Mouse (Mus musculus) neutrophil, adult 83 days (primary cell): Measurements from ENCODE around the gene Aph1b. TPM values are rescaled to one million over a fixed set of nuclear protein-coding genes. Genes with fewer than 3 reads are reported as not detected.

Experiments used
- total RNA-seq, 2 experiments: library from RNA; stranded (reverse); gene quantifications; one replicate each; pipeline ENCODE4 v1.2.4; 2023

Gene Aph1b
- total RNA-seq: 10 to 100 TPM; 30.4 to 30.7 TPM

DNA sequence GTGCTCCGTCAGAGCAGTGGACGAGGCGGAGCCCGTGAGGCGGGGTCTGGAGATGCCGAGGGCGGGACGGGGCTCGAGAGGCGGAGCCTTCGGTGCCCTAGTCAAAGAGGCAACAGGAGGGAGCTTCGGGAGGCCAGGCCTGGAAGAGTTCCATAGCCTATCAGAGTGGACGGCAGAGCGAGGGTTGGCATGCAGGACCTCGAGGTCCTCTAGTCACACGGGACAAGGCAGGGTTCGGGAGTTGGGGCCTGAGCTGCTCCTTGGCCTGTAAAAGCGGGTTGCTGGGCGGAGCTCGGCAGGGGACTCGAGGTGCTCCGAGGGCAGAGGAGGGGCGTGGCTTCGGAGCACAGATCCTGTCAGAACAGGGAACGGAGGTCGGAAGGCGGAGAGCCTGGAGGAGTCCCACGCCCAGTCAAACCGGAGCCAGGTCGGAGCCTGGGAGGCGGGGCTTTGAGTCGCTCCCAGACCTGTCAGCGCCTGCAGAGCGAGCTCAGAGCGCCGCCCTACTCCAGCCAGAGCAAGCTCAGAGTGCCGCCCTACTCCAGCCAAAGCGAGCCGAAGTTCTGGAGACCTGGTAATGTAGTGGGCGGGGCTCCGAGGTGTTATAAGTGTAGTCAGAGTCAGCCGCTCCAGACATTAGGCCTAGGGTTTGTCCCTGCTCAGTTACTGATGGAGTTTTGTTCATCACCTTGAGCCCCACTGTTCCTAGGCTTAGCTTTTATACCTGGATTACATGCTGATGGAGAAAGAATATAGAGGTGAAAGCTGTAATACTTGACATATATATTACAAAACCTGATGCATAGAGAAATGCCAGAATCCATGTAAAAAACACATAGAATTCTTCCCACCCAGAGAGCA, at the start of gene Aph1b:
TSS of gene Aph1b (minus strand) at position 27 of the 861 bp plus-strand sequence.

GRCm38 (mm10) chr9:66834318-66835096, 39.2 kb upstream of the Aph1b start, which contains the start of gene Aph1c:
Aph1c (minus strand) TSS chr9:66834726.

DNA sequence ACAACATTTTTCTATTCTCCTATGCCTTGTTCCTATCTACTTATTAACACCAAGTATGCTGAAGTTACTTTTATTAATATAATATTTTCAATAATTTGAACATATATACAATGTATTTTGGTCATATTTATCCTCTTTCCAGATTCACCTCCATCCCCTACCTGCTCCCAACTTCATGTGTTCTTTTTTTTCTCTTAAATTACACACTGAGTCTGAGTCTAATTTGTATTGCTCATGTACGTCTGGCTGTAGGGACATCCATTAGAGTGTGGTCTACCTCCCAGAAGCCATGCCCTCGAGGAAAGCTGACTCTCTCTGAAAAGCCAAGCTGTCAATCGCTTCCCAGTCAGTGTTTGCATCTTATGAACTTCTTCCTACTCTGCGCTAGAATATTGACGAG, 1.4 kb upstream of the Aph1b start, which contains the start of gene Gm10647:
TSS of gene Gm10647 (plus strand) at position 301 of the 400 bp plus-strand sequence.

Other genes with a start within 250 kb of the Aph1b start
- gene Usp3, start 202.3 kb downstream of the Aph1b start, total RNA-seq: 10 to 100 TPM; 68.4 to 96.0 TPM
- under 1 TPM; 0.24 to 0.53 TPM for gene Car12, start 81.8 kb downstream of the Aph1b start, total RNA-seq
- under 1 TPM in 1 of 2 experiments, not detected in 1; 0.26 TPM for gene Gm10647, start 1.5 kb upstream of the Aph1b start, total RNA-seq
- gene Aph1c, start 39.2 kb upstream of the Aph1b start, total RNA-seq: 10 to 100 TPM in 1 of 2 experiments, 1 to 10 TPM in 1; 9.0 to 10.7 TPM
- gene Rab8b, start 124.2 kb upstream of the Aph1b start, total RNA-seq: 10 to 100 TPM; 76.1 to 87.0 TPM
- 100 to 1,000 TPM in 1 of 2 experiments, 10 to 100 TPM in 1; 96.0 to 109 TPM for gene Rps27l, start 150.6 kb upstream of the Aph1b start, total RNA-seq
- gene Lactb, start 180.0 kb upstream of the Aph1b start, total RNA-seq: 10 to 100 TPM; 15.5 to 15.7 TPM